Mouse (Mus musculus): ENCODE results near the gene Zfp280d.

DNA sequence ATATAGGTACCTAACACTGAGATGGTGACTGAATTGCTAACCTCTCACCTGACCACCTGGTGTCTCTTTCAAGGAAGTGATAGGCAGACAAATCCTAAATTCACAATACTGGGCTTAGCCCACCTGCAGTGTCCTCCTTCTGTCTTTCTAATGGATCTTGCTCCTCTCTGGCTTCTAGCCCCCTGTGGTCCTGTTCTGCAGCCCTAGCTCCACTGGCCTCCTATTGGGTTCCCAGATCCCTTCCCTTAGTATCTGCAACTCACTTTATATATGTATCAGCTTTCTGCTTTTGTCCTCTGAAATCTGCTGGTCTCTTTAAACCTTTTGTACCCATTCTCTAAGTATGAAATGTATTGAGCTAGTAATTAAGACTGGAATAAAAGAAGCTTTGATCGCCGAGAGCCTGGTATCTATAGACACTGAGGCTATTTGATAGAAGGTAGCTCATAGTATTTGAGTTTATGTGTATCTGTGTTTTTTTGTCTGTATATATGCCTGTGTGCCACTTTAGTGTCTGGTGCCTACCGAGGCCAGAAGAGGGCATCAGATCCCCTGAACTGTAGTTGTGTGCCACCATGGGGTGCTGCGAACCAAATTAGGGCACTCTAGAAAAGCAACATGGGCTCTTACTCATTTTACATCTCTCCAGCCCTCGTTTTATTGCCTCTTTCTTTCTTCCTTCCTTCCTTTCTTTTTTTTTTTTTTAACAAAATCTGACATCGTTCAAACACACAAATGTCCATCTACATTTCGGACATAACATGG is 832 bp upstream of the Zfp280d start:
- TF ChIP-seq CTCF (IDR thresholded peaks at IDR 0.05; ENCODE audit: extremely low read depth, insufficient read length, insufficient replicate concordance, low read depth, low read length) (no peak), POLR2A (IDR thresholded peaks at IDR 0.05; ENCODE audit: low read depth, low read length) (no peak)
